Mouse (Mus musculus) stomach, embryonic 14.5 days (tissue): ENCODE results near the gene Rpl34. TPM values are rescaled to one million over a fixed set of nuclear protein-coding genes. Genes with fewer than 3 reads are reported as not detected.

Experiments
- ATAC-seq: fragments of 200-750 bp; cut with Nextera tagmentation; 2 replicates; pipeline ENCODE4 v1.8.0; 2017; ENCODE audit warnings: low read depth, moderate TSS enrichment; ENCODE audit not compliant: insufficient number of reproducible peaks, insufficient read depth, low FRiP score
- H3K27ac ChIP-seq: fragments of 300-500 bp; sonication (generic); 2 replicates; pipeline ENCODE4 v1.5.1; 2014; ENCODE audit warnings: mild to moderate bottlenecking, low read length, moderate library complexity, mixed read lengths
- H3K27me3 ChIP-seq: fragments of 300-500 bp; sonication (generic); 2 replicates; pipeline ENCODE4 v1.6.1; 2014; ENCODE audit warnings: low read length, control low read depth, mixed read lengths; ENCODE audit not compliant: control insufficient read depth, insufficient read depth
- H3K36me3 ChIP-seq: fragments of 300-500 bp; sonication (generic); 2 replicates; pipeline ENCODE4 v1.6.1; 2014; ENCODE audit warnings: mild to moderate bottlenecking, control low read depth, low read length, moderate library complexity, mixed read lengths; ENCODE audit not compliant: control insufficient read depth, insufficient read depth
- H3K4me1 ChIP-seq: fragments of 300-500 bp; sonication (generic); 2 replicates; pipeline ENCODE4 v1.6.1; 2014; ENCODE audit warnings: low read length, control low read depth, mixed read lengths; ENCODE audit not compliant: control insufficient read depth, insufficient read depth
- H3K4me2 ChIP-seq: fragments of 300-500 bp; sonication (generic); replicated peaks from 2 replicates; pipeline ENCODE4 v1.6.1; 2014; ENCODE audit warnings: low read depth, low read length, control low read depth
- H3K4me3 ChIP-seq: fragments of 300-500 bp; sonication (generic); 2 replicates; pipeline ENCODE4 v1.5.1; 2014; ENCODE audit warnings: low read depth, low read length, control low read depth
- H3K9ac ChIP-seq: fragments of 300-500 bp; sonication (generic); replicated peaks from 2 replicates; pipeline ENCODE4 v1.6.1; 2014; ENCODE audit warnings: low read depth, mild to moderate bottlenecking, control low read depth, low read length, moderate library complexity, mixed read lengths
- H3K9me3 ChIP-seq: fragments of 300-500 bp; sonication (generic); 2 replicates; pipeline ENCODE4 v1.6.1; 2016; ENCODE audit warnings: low read depth, low read length, control low read depth; ENCODE audit not compliant: control insufficient read depth
- WGBS: fragments of 180-500 bp; shearing (Covaris S2); extraction: QIAGEN DNeasy Blood & Tissue Kit; methylation state at CpG from one replicate; pipeline ENCODE4 v1.1.7; 2014; 5-methylcytosine and 5-hydroxymethylcytosine counted together
- polyA plus RNA-seq: library from polyadenylated mRNA; unstranded; fragments of >200 nt; fragmentation: Nextera tagmentation; extraction: Ambion mirVana; gene quantifications from 2 replicates; pipeline ENCODE4 v1.2.1, GENCODE M21; 2014

Rpl34 gene
- polyA plus RNA-seq, 1 experiment from 2014 or later = 1,133 TPM

DNA sequence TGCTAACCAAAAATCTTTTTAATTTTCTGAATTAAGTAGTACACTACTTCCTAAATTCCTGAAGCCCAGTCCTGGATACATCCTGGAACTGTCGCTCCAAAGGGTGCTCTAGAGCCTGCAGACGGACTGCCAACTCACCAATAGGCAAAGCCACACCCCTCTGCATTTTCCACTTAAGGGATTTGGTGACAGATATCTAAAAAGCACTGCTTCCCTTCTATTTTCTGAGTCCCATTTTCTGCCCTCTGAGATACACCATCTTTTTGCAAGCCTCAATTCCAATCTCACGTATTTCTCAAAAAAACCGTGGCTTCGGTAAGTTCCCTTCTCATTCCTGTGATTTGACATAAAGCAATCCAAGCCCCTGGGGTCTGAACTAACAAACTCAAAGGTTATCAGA is 21.7 kb downstream of the Rpl34 start:
- Histone ChIP-seq H3K27ac (peak overlapping the region; percentile 82), H3K4me1 (peaks cover 7% of the 10 kb centered on the region; the same call in 1 of the 2 replicates), H3K27me3 (no peaks in the 10 kb centered on the region), H3K4me2 (peak overlapping the region; percentile 71), H3K9ac (peak overlapping the region; percentile 67), H3K36me3 (peaks cover 9% of the 10 kb centered on the region; the same call in 1 of the 2 replicates), H3K4me3 (peak overlapping the region; percentile 75), H3K9me3 (no peaks in the 10 kb centered on the region)
- 1% methylated on average over 5 of the region's 5 CpGs for WGBS
- no peak for ATAC-seq

DNA sequence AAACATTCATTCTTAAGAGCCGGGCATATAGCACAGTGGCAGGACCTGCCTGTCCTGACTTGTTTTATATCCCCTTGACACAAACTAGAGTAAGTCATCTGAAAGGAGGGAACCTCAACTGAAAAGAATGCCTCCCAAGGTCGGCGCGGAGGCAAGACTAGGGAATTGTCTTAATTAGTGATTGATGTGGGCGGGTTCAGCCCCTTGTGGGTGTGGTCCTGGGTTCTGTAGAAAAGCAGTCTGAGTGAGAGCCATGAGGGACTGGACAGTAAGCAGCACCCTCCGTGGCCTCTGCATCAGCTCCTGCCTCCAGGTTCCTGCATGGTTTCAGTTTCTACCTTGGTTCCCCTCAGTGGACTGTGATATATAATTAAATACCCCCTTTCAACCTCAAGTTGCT is 27.9 kb downstream of the Rpl34 start:
- H3K27ac ChIP-seq = no peak overlapping the region
- H3K4me1 ChIP-seq = no peaks in the 10 kb centered on the region
- H3K36me3 ChIP-seq = peaks cover 57% of the 10 kb centered on the region
- no peak overlapping the region for H3K4me3 ChIP-seq
- 77% methylated on average over 6 of the region's 6 CpGs for WGBS
- no peak overlapping the region for H3K4me2 ChIP-seq
- no peaks in the 10 kb centered on the region for H3K27me3 ChIP-seq
- no peak for ATAC-seq
- H3K9me3 ChIP-seq = no peaks in the 10 kb centered on the region
- no peak overlapping the region for H3K9ac ChIP-seq

DNA sequence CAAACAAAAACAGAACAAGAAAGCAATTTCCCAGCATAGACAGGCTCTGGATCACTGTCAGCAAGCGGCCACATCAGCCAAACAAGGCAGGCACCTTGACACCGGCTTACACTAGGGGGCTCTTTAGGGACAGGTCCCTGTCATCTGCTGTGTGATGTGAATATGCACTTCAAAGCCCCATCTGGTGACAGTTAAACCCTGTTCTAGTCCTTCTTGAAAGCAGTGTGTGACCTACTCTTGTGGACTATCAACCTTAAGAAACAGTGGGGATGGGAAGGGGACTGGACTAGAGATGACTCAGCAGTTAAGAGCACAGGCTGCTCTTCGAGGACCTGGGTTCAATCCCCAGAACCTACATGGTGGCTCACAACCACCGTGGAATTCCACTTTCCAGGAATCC is 32.6 kb downstream of the Rpl34 start:
- H3K4me1 ChIP-seq = no peaks in the 10 kb centered on the region
- H3K36me3 ChIP-seq = peaks cover 51% of the 10 kb centered on the region
- H3K27ac ChIP-seq = no peak overlapping the region
- H3K9me3 ChIP-seq = no peaks in the 10 kb centered on the region
- no peak overlapping the region for H3K9ac ChIP-seq
- H3K27me3 ChIP-seq = no peaks in the 10 kb centered on the region
- WGBS = 73% methylated on average over 4 of the region's 4 CpGs
- no peak for ATAC-seq
- H3K4me2 ChIP-seq = no peak overlapping the region
- H3K4me3 ChIP-seq = no peak overlapping the region

DNA sequence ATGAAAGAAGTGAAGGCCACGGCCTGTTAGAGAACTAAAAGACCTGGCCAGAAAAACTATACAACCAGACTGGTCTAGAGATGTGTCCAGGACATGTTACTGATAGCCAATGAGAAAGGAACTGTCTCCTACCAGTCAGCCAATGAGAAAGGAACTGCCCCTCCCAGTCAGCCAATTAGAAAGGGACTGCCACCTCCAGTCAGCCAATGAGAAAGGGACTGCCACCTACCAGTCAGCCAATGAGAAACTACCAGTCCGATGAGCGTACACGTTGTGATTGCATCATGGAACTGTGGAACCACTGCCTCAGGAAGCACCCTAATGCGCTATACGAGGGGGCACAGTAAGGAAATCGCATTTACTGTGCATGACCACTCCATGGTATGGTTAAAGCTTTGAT is 35.5 kb downstream of the Rpl34 start:
- no peak overlapping the region for H3K27ac ChIP-seq
- H3K9me3 ChIP-seq = no peaks in the 10 kb centered on the region
- no peak overlapping the region for H3K9ac ChIP-seq
- peaks cover 9% of the 10 kb centered on the region; the same call in 1 of the 2 replicates for H3K4me1 ChIP-seq
- H3K4me2 ChIP-seq = no peak overlapping the region
- 91% methylated on average over 7 of the region's 7 CpGs for WGBS
- no peak overlapping the region for H3K4me3 ChIP-seq
- no peak for ATAC-seq
- no peaks in the 10 kb centered on the region for H3K27me3 ChIP-seq
- H3K36me3 ChIP-seq = peaks cover 26% of the 10 kb centered on the region

DNA sequence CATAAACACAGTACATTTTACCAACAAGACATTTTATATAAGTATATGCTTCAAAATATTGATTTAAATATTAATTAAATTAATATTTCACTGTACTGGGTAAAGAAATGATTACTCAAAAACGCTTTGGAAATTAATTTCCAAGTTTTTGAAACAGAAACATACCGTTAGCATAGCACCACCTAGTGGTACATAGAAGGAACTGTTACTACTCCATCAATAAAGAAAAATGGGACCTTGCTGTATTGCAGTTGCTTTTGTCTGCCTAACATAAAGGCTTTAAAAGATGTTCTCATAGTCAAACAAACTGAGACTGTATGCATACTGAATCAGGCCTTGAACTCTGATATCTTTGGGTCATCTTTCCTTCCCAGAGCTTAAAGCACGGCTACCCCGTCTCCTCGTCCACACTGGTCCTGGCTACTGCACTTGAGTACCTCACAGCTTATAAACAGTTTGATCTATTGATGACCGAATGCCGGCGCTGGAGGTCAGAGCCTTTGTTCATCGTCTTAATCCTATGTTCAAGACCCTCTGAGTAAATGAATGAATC is 36.1 kb downstream of the Rpl34 start:
- no peak overlapping the region for H3K4me2 ChIP-seq
- no peak overlapping the region for H3K27ac ChIP-seq
- no peaks in the 10 kb centered on the region for H3K27me3 ChIP-seq
- H3K9me3 ChIP-seq = no peaks in the 10 kb centered on the region
- no peak for ATAC-seq
- 50% methylated on average over 9 of the region's 9 CpGs for WGBS
- H3K4me3 ChIP-seq = no peak overlapping the region
- peaks cover 23% of the 10 kb centered on the region for H3K36me3 ChIP-seq
- peaks cover 9% of the 10 kb centered on the region; the same call in 1 of the 2 replicates for H3K4me1 ChIP-seq
- no peak overlapping the region for H3K9ac ChIP-seq

DNA sequence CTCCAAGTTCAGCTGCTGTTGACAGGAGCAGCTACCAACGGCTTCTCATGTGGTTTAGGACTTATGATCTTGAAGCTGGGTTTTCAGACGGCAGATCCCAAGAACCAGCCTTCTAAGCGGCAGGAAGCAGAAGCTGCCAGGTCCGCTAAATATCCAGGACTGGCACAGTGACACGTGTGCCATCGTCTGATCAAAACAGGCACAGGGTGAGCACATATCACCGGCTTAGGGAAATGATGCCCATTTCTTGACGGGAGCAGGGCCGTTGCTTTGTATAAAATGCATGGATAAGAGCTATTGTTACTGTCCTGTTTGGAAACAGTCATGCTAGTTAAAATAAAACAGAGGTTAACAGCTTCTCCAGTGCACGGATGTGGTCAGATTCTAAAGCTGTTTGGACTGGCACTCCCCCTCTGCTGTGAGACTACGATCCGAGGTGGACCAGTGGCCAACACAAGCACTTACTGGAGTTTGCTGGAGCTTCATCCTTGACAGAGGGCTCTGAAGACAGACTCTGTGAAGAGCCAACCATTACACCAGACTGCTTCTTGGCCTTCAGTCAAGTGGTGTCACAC is 38.5 kb downstream of the Rpl34 start:
- H3K4me1 ChIP-seq = peaks cover 9% of the 10 kb centered on the region; the same call in 1 of the 2 replicates
- 40% methylated on average over 12 of the region's 12 CpGs for WGBS
- H3K27ac ChIP-seq = no peak overlapping the region
- no peak overlapping the region for H3K9ac ChIP-seq
- peak overlapping the region; percentile 28 for H3K4me3 ChIP-seq
- H3K36me3 ChIP-seq = peaks cover 12% of the 10 kb centered on the region
- H3K9me3 ChIP-seq = no peaks in the 10 kb centered on the region
- peak overlapping the region; percentile 57 for H3K4me2 ChIP-seq
- no peaks in the 10 kb centered on the region for H3K27me3 ChIP-seq
- no peak for ATAC-seq

DNA sequence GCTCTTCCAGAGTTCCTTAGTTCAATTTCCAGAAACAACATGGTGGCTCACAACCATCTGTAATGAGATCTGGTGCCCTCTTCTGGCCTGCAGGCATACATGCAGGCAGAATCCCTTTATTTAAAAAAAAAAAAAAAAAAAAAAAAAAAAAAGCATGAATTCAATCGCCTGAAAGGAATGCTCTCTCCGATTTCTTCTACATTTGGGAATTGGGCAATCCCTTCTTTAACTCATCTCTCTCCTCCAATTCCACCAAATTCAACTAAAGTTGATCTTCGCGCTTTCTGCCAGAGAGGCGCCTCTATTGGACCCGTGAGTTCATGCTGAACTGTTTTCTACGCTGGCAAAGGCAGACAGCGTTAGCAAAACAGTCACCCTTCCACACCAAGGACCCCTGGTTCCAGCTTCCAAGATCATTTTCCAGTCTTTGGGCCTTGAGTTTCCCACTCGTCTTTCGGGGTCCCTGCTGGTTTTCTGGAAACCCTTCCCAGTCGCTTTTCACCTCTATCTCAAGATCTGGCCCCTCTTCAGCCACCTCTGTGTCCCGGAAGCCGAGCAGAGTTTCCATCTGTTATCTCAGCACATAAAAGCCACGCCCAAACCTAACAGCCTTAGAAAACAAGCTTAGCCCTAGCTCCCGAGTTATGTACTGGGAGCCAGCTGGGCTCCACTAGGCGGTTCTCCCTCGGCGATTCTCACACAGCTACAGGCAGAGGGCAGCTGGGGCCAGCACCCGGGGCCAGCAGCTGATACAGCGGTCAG is 39.2 kb downstream of the Rpl34 start:
- Histone ChIP-seq H3K4me1 (peaks cover 9% of the 10 kb centered on the region; the same call in 1 of the 2 replicates), H3K27me3 (no peaks in the 10 kb centered on the region), H3K9me3 (no peaks in the 10 kb centered on the region), H3K4me2 (peak overlapping the region; percentile 57), H3K4me3 (peak overlapping the region; percentile 28), H3K27ac (peak overlapping the region; percentile 61), H3K36me3 (peaks cover 7% of the 10 kb centered on the region), H3K9ac (0 out of 2 replicates have a peak overlapping the region, but pooled peaks have one; percentile 10)
- ATAC-seq = peak; percentile 50; the same call in 1 of the 2 replicates
- 13% methylated on average over 20 of the region's 20 CpGs for WGBS

DNA sequence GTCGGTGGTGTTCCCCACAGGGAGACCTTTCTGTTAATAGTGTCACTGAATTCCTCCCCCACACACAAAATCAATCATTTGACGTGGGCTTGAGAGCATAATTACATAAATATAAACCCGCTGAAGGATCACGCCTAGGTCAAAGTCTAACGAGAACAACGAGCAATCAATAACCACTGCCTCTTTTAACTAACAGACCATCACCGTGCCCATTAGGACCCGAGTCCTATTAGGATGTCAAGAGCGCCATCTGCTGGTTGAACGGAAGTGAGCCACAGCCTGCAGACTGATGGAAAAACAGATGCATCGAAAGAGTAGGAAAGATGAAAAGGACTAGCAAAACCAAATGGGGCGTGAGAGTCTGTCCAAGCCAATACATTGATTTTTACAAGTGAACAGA is 40.6 kb downstream of the Rpl34 start:
- H3K4me1 ChIP-seq = peaks cover 9% of the 10 kb centered on the region; the same call in 1 of the 2 replicates
- WGBS = 11% methylated on average over 12 of the region's 12 CpGs
- no peak overlapping the region for H3K4me2 ChIP-seq
- peaks cover under 1% of the 10 kb centered on the region; the same call in 1 of the 2 replicates for H3K36me3 ChIP-seq
- no peaks in the 10 kb centered on the region for H3K9me3 ChIP-seq
- no peak overlapping the region for H3K27ac ChIP-seq
- peak; percentile 60; the same call in 1 of the 2 replicates for ATAC-seq
- no peak overlapping the region for H3K4me3 ChIP-seq
- no peak overlapping the region for H3K9ac ChIP-seq
- no peaks in the 10 kb centered on the region for H3K27me3 ChIP-seq
